In genomic region chr8:111313961-111314360, GRCm38 (mm10) we compare ENCODE assay signal across 3 mouse cellular contexts. TPM values are rescaled to one million over a fixed set of nuclear protein-coding genes. Genes with fewer than 3 reads are reported as not detected.
DNase-seq lines count a peak whose midpoint lies in the region; ATAC-seq lines count a peak whose summit lies in the region.
"Not testable (repeated sequence)": the region's sequence is repeated elsewhere in the genome, so short reads cannot be mapped to it uniquely, and the experiment has no call there.
"Had no signal": no experiment of that assay in that cellular context is flagged by ENCODE, and none has a peak within 500 bp of the region (broad histone marks: within the 10 kb centered on the region; RNA-seq: fewer than 3 reads in every experiment).

No protein-coding gene starts in this region.

- H3K9me3 ChIP-seq in midbrain, embryonic 11.5 days (ENCODE audit: control insufficient read depth, low read length): not testable (repeated sequence)

- not testable (repeated sequence) for H3K36me3 ChIP-seq in midbrain, embryonic 11.5 days (ENCODE audit: control insufficient read depth, insufficient read depth, low read length)

- not testable (repeated sequence) for H3K27ac ChIP-seq in midbrain, embryonic 11.5 days (ENCODE audit: low read depth, low read length)

- H3K27me3 ChIP-seq in midbrain, embryonic 11.5 days (ENCODE audit: control insufficient read depth, insufficient read depth, low read length): not testable (repeated sequence)

- WGBS in midbrain, embryonic 11.5 days: 94% methylated on average over 6 of the region's 6 CpGs

- DNase-seq in heart, adult 11 months: peak; percentile 79
- peak; percentile 65 for DNase-seq in midbrain, embryonic 11.5 days (ENCODE audit: low spot score, missing footprints)

- ATAC-seq in midbrain, embryonic 11.5 days (ENCODE audit: low FRiP score): not testable (repeated sequence)

- H3K4me3 ChIP-seq in midbrain, embryonic 11.5 days (ENCODE audit: low read depth, low read length): not testable (repeated sequence)

- not testable (repeated sequence) for H3K4me2 ChIP-seq in midbrain, embryonic 11.5 days

- not testable (repeated sequence) for H3K9ac ChIP-seq in midbrain, embryonic 11.5 days (ENCODE audit: low read length)

- H3K4me1 ChIP-seq in midbrain, embryonic 11.5 days (ENCODE audit: control insufficient read depth, insufficient read depth, low read length): not testable (repeated sequence)

RNA-seq across cellular contexts. Expression of gene Rfwd3, which starts 13.9 kb away (rescaled TPM):
- 91.4 and 93.6 TPM in 2 replicates for polyA plus RNA-seq in midbrain, embryonic 11.5 days (2014; fragmentation: Nextera tagmentation; extraction: Ambion mirVana)

RNA-seq across cellular contexts. Expression of gene Mlkl, which starts 24.0 kb away (rescaled TPM):
- polyA plus RNA-seq in midbrain, embryonic 11.5 days (2014; fragmentation: Nextera tagmentation; extraction: Ambion mirVana): 0.45 and 0.65 TPM in 2 replicates
- polyA plus RNA-seq: G1E had no signal

RNA-seq across cellular contexts. Expression of gene Glg1, which starts 54.9 kb away (rescaled TPM):
- 76.6 and 82.4 TPM in 2 replicates for polyA plus RNA-seq in midbrain, embryonic 11.5 days (2014; fragmentation: Nextera tagmentation; extraction: Ambion mirVana)
